Mouse (Mus musculus): Measurements from ENCODE around the gene Col5a1. TPM values are rescaled to one million over a fixed set of nuclear protein-coding genes. Genes with fewer than 3 reads are reported as not detected.

Col5a1 gene
- polyA plus RNA-seq, 1 experiment from 2014 or later, result 5.3 TPM

GRCm38 (mm10) chr2:27923718-27924117 is 37.5 kb downstream of the Col5a1 start:
- Histone ChIP-seq H3K9me3 (replicated peaks; ENCODE audit: control insufficient read depth, low read length) (no peaks in the 10 kb centered on the region), H3K27me3 (replicated peaks; ENCODE audit: control insufficient read depth, insufficient read depth, low read length) (no peaks in the 10 kb centered on the region), H3K36me3 (ENCODE audit: control insufficient read depth, insufficient read depth, low read length) (no peaks in the 10 kb centered on the region), H3K4me3 (ENCODE audit: low read depth, low read length) (no peak overlapping the region), H3K4me2 (ENCODE audit: low read length) (no peak overlapping the region), H3K4me1 (ENCODE audit: control insufficient read depth, insufficient read depth, low read length) (no peaks in the 10 kb centered on the region), H3K9ac (ENCODE audit: low read length) (no peak overlapping the region), H3K27ac (ENCODE audit: low read depth, low read length) (no peak overlapping the region)
- WGBS, result 85% methylated on average over 6 of the region's 6 CpGs
- DNase-seq (ENCODE audit: low spot score) (no peak), ATAC-seq (no peak)

GRCm38 (mm10) chr2:27924463-27924862 is 38.2 kb downstream of the Col5a1 start:
- ATAC-seq, result no peak
- H3K4me1 ChIP-seq (ENCODE audit: control insufficient read depth, insufficient read depth, low read length), result no peaks in the 10 kb centered on the region
- 82% methylated on average over 3 of the region's 3 CpGs for WGBS

GRCm38 (mm10) chr2:27926478-27927165 is 40.4 kb downstream of the Col5a1 start:
- DNase-seq (ENCODE audit: low spot score), result peak; percentile 80
- no peaks in the 10 kb centered on the region for H3K27me3 ChIP-seq (replicated peaks; ENCODE audit: control insufficient read depth, insufficient read depth, low read length)

More at GRCm38 (mm10) chr2:27924463-27924862, 38.2 kb downstream of the Col5a1 start:
- H3K27me3 ChIP-seq (replicated peaks; ENCODE audit: control insufficient read depth, insufficient read depth, low read length), result no peaks in the 10 kb centered on the region
- no peak overlapping the region for H3K4me2 ChIP-seq (ENCODE audit: low read length)
- H3K36me3 ChIP-seq (ENCODE audit: control insufficient read depth, insufficient read depth, low read length), result no peaks in the 10 kb centered on the region
- no peaks in the 10 kb centered on the region for H3K9me3 ChIP-seq (replicated peaks; ENCODE audit: control insufficient read depth, low read length)
- no peak for DNase-seq (ENCODE audit: low spot score)
- H3K4me3 ChIP-seq (ENCODE audit: low read depth, low read length), result no peak overlapping the region
- no peak overlapping the region for H3K9ac ChIP-seq (ENCODE audit: low read length)
- no peak overlapping the region for H3K27ac ChIP-seq (ENCODE audit: low read depth, low read length)

GRCm38 (mm10) chr2:27930471-27931015 is 44.3 kb downstream of the Col5a1 start:
- DNase-seq (ENCODE audit: low spot score) (no peak), ATAC-seq (no peak)
- H3K4me3 ChIP-seq (ENCODE audit: low read depth, low read length), result no peak overlapping the region
- no peak overlapping the region for H3K4me2 ChIP-seq (ENCODE audit: low read length)
- no peaks in the 10 kb centered on the region for H3K27me3 ChIP-seq (replicated peaks; ENCODE audit: control insufficient read depth, insufficient read depth, low read length)
- H3K27ac ChIP-seq (ENCODE audit: low read depth, low read length), result no peak overlapping the region
- H3K36me3 ChIP-seq (ENCODE audit: control insufficient read depth, insufficient read depth, low read length), result no peaks in the 10 kb centered on the region
- H3K9ac ChIP-seq (ENCODE audit: low read length), result no peak overlapping the region
- no peaks in the 10 kb centered on the region for H3K9me3 ChIP-seq (replicated peaks; ENCODE audit: control insufficient read depth, low read length)
- WGBS, result 91% methylated on average over 5 of the region's 5 CpGs
- peaks cover 7% of the 10 kb centered on the region; the same call in 1 of the 2 replicates for H3K4me1 ChIP-seq (ENCODE audit: control insufficient read depth, insufficient read depth, low read length)

More at GRCm38 (mm10) chr2:27926478-27927165, 40.4 kb downstream of the Col5a1 start:
- WGBS, result 52% methylated on average over 7 of the region's 7 CpGs
- ATAC-seq, result no peak
- Histone ChIP-seq H3K27ac (ENCODE audit: low read depth, low read length) (no peak overlapping the region), H3K4me2 (ENCODE audit: low read length) (no peak overlapping the region), H3K4me3 (ENCODE audit: low read depth, low read length) (no peak overlapping the region), H3K36me3 (ENCODE audit: control insufficient read depth, insufficient read depth, low read length) (no peaks in the 10 kb centered on the region), H3K4me1 (ENCODE audit: control insufficient read depth, insufficient read depth, low read length) (no peaks in the 10 kb centered on the region), H3K9ac (ENCODE audit: low read length) (no peak overlapping the region), H3K9me3 (replicated peaks; ENCODE audit: control insufficient read depth, low read length) (no peaks in the 10 kb centered on the region)

GRCm38 (mm10) chr2:27931130-27931529 is 44.9 kb downstream of the Col5a1 start:
- Histone ChIP-seq H3K27me3 (replicated peaks; ENCODE audit: control insufficient read depth, insufficient read depth, low read length) (no peaks in the 10 kb centered on the region), H3K36me3 (ENCODE audit: control insufficient read depth, insufficient read depth, low read length) (no peaks in the 10 kb centered on the region), H3K27ac (ENCODE audit: low read depth, low read length) (no peak overlapping the region), H3K9ac (ENCODE audit: low read length) (no peak overlapping the region), H3K4me2 (ENCODE audit: low read length) (no peak overlapping the region), H3K4me1 (ENCODE audit: control insufficient read depth, insufficient read depth, low read length) (peaks cover 7% of the 10 kb centered on the region; the same call in 1 of the 2 replicates), H3K4me3 (ENCODE audit: low read depth, low read length) (no peak overlapping the region), H3K9me3 (replicated peaks; ENCODE audit: control insufficient read depth, low read length) (no peaks in the 10 kb centered on the region)
- WGBS, result 82% methylated on average over 6 of the region's 6 CpGs
- DNase-seq (ENCODE audit: low spot score) (no peak), ATAC-seq (no peak)

GRCm38 (mm10) chr2:27931971-27932370 is 45.7 kb downstream of the Col5a1 start:
- no peak overlapping the region for H3K4me2 ChIP-seq (ENCODE audit: low read length)
- H3K9ac ChIP-seq (ENCODE audit: low read length), result no peak overlapping the region
- no peak overlapping the region for H3K27ac ChIP-seq (ENCODE audit: low read depth, low read length)
- no peaks in the 10 kb centered on the region for H3K9me3 ChIP-seq (replicated peaks; ENCODE audit: control insufficient read depth, low read length)
- H3K4me3 ChIP-seq (ENCODE audit: low read depth, low read length), result no peak overlapping the region
- ATAC-seq (no peak), DNase-seq (ENCODE audit: low spot score) (peak; percentile 13)
- no peaks in the 10 kb centered on the region for H3K27me3 ChIP-seq (replicated peaks; ENCODE audit: control insufficient read depth, insufficient read depth, low read length)
- peaks cover 14% of the 10 kb centered on the region for H3K4me1 ChIP-seq (ENCODE audit: control insufficient read depth, insufficient read depth, low read length)
- WGBS, result 45% methylated on average over 3 of the region's 3 CpGs
- H3K36me3 ChIP-seq (ENCODE audit: control insufficient read depth, insufficient read depth, low read length), result no peaks in the 10 kb centered on the region

GRCm38 (mm10) chr2:27934269-27934668 is 48.0 kb downstream of the Col5a1 start:
- ATAC-seq, result peak; percentile 50
- no peak overlapping the region for H3K27ac ChIP-seq (ENCODE audit: low read depth, low read length)

GRCm38 (mm10) chr2:27934831-27935230 is 48.6 kb downstream of the Col5a1 start:
- H3K4me1 ChIP-seq (ENCODE audit: control insufficient read depth, insufficient read depth, low read length), result peaks cover 14% of the 10 kb centered on the region
- no peak overlapping the region for H3K27ac ChIP-seq (ENCODE audit: low read depth, low read length)
- no peaks in the 10 kb centered on the region for H3K27me3 ChIP-seq (replicated peaks; ENCODE audit: control insufficient read depth, insufficient read depth, low read length)
- H3K4me3 ChIP-seq (ENCODE audit: low read depth, low read length), result no peak overlapping the region
- H3K9ac ChIP-seq (ENCODE audit: low read length), result no peak overlapping the region
- no peak for DNase-seq (ENCODE audit: low spot score)
- H3K36me3 ChIP-seq (ENCODE audit: control insufficient read depth, insufficient read depth, low read length), result no peaks in the 10 kb centered on the region
- no peak overlapping the region for H3K4me2 ChIP-seq (ENCODE audit: low read length)
- 88% methylated on average over 9 of the region's 9 CpGs for WGBS
- no peaks in the 10 kb centered on the region for H3K9me3 ChIP-seq (replicated peaks; ENCODE audit: control insufficient read depth, low read length)
- ATAC-seq, result no peak

More at GRCm38 (mm10) chr2:27934269-27934668, 48.0 kb downstream of the Col5a1 start:
- Histone ChIP-seq H3K9me3 (replicated peaks; ENCODE audit: control insufficient read depth, low read length) (no peaks in the 10 kb centered on the region), H3K36me3 (ENCODE audit: control insufficient read depth, insufficient read depth, low read length) (no peaks in the 10 kb centered on the region), H3K4me3 (ENCODE audit: low read depth, low read length) (no peak overlapping the region), H3K27me3 (replicated peaks; ENCODE audit: control insufficient read depth, insufficient read depth, low read length) (no peaks in the 10 kb centered on the region), H3K4me1 (ENCODE audit: control insufficient read depth, insufficient read depth, low read length) (peaks cover 14% of the 10 kb centered on the region), H3K4me2 (ENCODE audit: low read length) (no peak overlapping the region), H3K9ac (ENCODE audit: low read length) (no peak overlapping the region)
- peak; percentile 81 for DNase-seq (ENCODE audit: low spot score)
- WGBS, result 17% methylated on average over 11 of the region's 11 CpGs

GRCm38 (mm10) chr2:27935441-27935840 is 49.2 kb downstream of the Col5a1 start:
- Histone ChIP-seq H3K9ac (ENCODE audit: low read length) (no peak overlapping the region), H3K4me3 (ENCODE audit: low read depth, low read length) (no peak overlapping the region), H3K9me3 (replicated peaks; ENCODE audit: control insufficient read depth, low read length) (no peaks in the 10 kb centered on the region), H3K27me3 (replicated peaks; ENCODE audit: control insufficient read depth, insufficient read depth, low read length) (no peaks in the 10 kb centered on the region), H3K36me3 (ENCODE audit: control insufficient read depth, insufficient read depth, low read length) (no peaks in the 10 kb centered on the region), H3K4me1 (ENCODE audit: control insufficient read depth, insufficient read depth, low read length) (peaks cover 14% of the 10 kb centered on the region), H3K4me2 (ENCODE audit: low read length) (no peak overlapping the region), H3K27ac (ENCODE audit: low read depth, low read length) (no peak overlapping the region)
- 94% methylated on average over 2 of the region's 2 CpGs for WGBS
- no peak for ATAC-seq
- DNase-seq (ENCODE audit: low spot score), result no peak

All from forebrain, embryonic 14.5 days (tissue).